Mouse (Mus musculus): ENCODE data around the gene Bag3. TPM values are rescaled to one million over a fixed set of nuclear protein-coding genes. Genes with fewer than 3 reads are reported as not detected.

Gene Bag3
- polyA plus RNA-seq, 1 experiment, result 25.4 TPM

DNA sequence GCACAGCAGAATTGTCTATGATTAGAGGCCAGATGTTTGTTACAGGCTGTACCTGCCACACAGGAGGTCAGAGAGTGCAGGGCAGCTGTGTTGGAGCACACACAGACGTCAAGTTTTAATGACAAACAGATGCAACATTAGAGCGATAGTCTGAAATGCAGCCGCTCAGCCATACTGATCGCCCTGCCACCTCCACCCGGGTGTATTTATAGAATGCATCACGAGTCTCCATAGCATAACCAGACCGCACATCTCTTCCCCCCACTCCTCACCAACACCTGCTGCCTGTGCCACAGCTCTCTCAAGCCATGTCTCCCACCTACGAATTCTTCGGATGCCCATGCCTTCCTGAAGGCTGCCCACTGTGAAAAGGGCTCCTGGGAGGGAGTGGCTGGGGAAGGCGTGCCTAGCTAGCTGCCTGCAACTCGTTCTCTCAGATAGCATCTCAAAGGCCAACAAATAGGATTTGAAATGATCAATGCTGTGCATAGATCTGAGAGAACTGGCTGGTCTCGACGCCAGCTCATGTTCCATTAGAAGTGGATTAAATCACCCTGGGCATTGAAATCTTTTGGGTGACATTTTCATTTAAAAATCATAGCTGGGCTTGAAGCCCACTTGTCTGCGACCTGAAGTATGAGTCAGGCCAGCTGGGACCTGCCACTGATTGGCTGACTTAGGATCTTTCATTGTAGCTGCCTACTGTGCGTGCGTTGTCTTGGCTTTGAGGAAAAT lies 3.9 kb upstream of the Bag3 start:
- TF ChIP-seq POLR2A (IDR thresholded peaks at IDR 0.05; ENCODE audit: borderline replicate concordance, low read depth, low read length) (no peak), CTCF (IDR thresholded peaks at IDR 0.05; ENCODE audit: low read depth, low read length) (no peak)
- H3K4me1 ChIP-seq (ENCODE audit: control insufficient read depth, insufficient read depth, low read length), result peaks cover 2% of the 10 kb centered on the region; the same call in 1 of the 2 replicates
- H3K4me3 ChIP-seq (ENCODE audit: insufficient read depth, low read length), result no peak overlapping the region
- H3K27ac ChIP-seq (ENCODE audit: insufficient read depth, low read depth, low read length), result no peak overlapping the region

- Histone ChIP-seq H3K4me1 (ENCODE audit: control insufficient read depth, insufficient read depth, low read length) (peaks cover 25% of the 10 kb centered on the region), H3K27ac (ENCODE audit: insufficient read depth, low read depth, low read length) (peak overlapping the region; percentile 85), H3K4me3 (ENCODE audit: insufficient read depth, low read length) (peak overlapping the region; percentile 95)
- no peak for TF ChIP-seq POLR2A (IDR thresholded peaks at IDR 0.05; ENCODE audit: borderline replicate concordance, low read depth, low read length)
- TF ChIP-seq CTCF (IDR thresholded peaks at IDR 0.05; ENCODE audit: low read depth, low read length), result no peak
Measured at GRCm38 (mm10) chr7:128523962-128524581, 656 bp downstream of the Bag3 start.

- Histone ChIP-seq H3K4me1 (ENCODE audit: control insufficient read depth, insufficient read depth, low read length) (peaks cover 31% of the 10 kb centered on the region), H3K4me3 (ENCODE audit: insufficient read depth, low read length) (peak overlapping the region; percentile 95), H3K27ac (ENCODE audit: insufficient read depth, low read depth, low read length) (peak overlapping the region; percentile 85)
- TF ChIP-seq CTCF (IDR thresholded peaks at IDR 0.05; ENCODE audit: low read depth, low read length) (no peak), POLR2A (IDR thresholded peaks at IDR 0.05; ENCODE audit: borderline replicate concordance, low read depth, low read length) (no peak)
Measured at GRCm38 (mm10) chr7:128524641-128525040, 1.2 kb downstream of the Bag3 start.

- peaks cover 47% of the 10 kb centered on the region for H3K4me1 ChIP-seq (ENCODE audit: control insufficient read depth, insufficient read depth, low read length)
- H3K4me3 ChIP-seq (ENCODE audit: insufficient read depth, low read length), result no peak overlapping the region
- H3K27ac ChIP-seq (ENCODE audit: insufficient read depth, low read depth, low read length), result no peak overlapping the region
- TF ChIP-seq POLR2A (IDR thresholded peaks at IDR 0.05; ENCODE audit: borderline replicate concordance, low read depth, low read length) (no peak), CTCF (IDR thresholded peaks at IDR 0.05; ENCODE audit: low read depth, low read length) (no peak)
Measured at GRCm38 (mm10) chr7:128526611-128527010, 3.2 kb downstream of the Bag3 start.

DNA sequence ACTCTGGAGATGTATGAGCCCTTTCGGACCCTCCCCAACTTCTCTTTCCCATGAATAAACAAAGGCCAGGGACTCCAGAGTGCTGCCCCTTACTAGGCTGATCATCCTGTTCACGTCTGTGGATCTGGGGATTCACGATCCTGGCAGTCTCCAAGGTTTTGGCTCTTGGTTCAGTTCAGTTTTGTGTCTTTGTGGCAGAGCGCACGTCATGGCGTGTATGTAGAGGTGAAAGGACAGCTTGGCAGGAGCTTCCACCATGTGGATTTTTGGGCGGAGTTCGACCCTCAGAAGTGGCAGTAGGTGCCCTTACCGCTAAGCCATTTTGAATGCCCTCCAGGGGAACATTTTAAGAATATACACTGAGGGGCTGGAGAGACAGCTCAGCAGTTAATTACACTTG lies 5.2 kb downstream of the Bag3 start:
- TF ChIP-seq CTCF (IDR thresholded peaks at IDR 0.05; ENCODE audit: low read depth, low read length), result no peak
- no peak for TF ChIP-seq POLR2A (IDR thresholded peaks at IDR 0.05; ENCODE audit: borderline replicate concordance, low read depth, low read length)
- Histone ChIP-seq H3K4me3 (ENCODE audit: insufficient read depth, low read length) (no peak overlapping the region), H3K4me1 (ENCODE audit: control insufficient read depth, insufficient read depth, low read length) (peaks cover 62% of the 10 kb centered on the region), H3K27ac (ENCODE audit: insufficient read depth, low read depth, low read length) (no peak overlapping the region)

DNA sequence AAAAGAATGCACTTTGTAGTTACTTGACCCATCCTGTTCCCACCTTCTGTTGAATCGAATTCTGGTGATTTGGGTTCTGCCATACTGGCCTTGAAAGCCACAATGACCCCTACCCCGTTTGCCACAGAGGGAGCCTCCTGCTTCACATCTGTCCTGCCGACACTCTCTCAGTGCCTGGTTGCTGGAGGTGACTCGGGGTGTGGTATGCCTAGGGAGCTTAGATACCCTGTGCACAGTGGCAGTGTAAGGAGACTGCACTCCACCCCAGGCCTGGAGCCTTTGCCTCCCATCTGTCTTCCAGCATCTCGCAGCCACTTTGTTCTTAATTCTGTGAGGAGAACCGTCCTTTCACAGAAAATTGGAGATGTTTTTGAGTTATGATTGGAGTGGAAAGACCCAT lies 5.7 kb downstream of the Bag3 start:
- TF ChIP-seq CTCF (IDR thresholded peaks at IDR 0.05; ENCODE audit: low read depth, low read length), result no peak
- no peak for TF ChIP-seq POLR2A (IDR thresholded peaks at IDR 0.05; ENCODE audit: borderline replicate concordance, low read depth, low read length)
- Histone ChIP-seq H3K27ac (ENCODE audit: insufficient read depth, low read depth, low read length) (0 out of 2 replicates have a peak overlapping the region, but pooled peaks have one; percentile 28), H3K4me1 (ENCODE audit: control insufficient read depth, insufficient read depth, low read length) (peaks cover 64% of the 10 kb centered on the region), H3K4me3 (ENCODE audit: insufficient read depth, low read length) (no peak overlapping the region)

GRCm38 (mm10) chr7:128529574-128530051 lies 6.2 kb downstream of the Bag3 start:
- peak overlapping the region; percentile 28; the same call in 1 of the 2 replicates for H3K27ac ChIP-seq (ENCODE audit: insufficient read depth, low read depth, low read length)
- TF ChIP-seq CTCF (IDR thresholded peaks at IDR 0.05; ENCODE audit: low read depth, low read length), result no peak; the same call in 1 of the 2 replicates
- H3K4me3 ChIP-seq (ENCODE audit: insufficient read depth, low read length), result no peak overlapping the region
- peaks cover 64% of the 10 kb centered on the region for H3K4me1 ChIP-seq (ENCODE audit: control insufficient read depth, insufficient read depth, low read length)

DNA sequence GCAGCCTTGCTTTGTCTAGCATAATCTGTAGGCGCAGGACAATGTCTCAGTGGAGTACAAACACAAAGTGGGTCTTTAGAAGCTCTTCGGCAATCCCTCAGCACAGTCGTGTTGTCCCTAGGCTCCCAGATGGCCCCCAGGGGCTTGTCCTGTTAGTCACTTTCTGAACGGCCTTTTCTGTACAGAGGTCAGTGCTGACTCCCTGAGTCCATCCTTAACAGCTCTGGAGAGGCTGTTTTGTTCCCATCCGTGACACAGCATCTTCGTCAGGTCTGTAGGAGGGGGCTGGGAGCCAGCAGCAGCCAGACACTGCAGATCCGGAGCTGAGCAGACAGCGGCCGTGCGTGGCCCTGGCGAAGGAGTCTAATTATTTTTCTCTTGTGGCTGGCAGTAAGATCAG lies 7.6 kb downstream of the Bag3 start:
- TF ChIP-seq CTCF (IDR thresholded peaks at IDR 0.05; ENCODE audit: low read depth, low read length) (no peak), POLR2A (IDR thresholded peaks at IDR 0.05; ENCODE audit: borderline replicate concordance, low read depth, low read length) (no peak)
- H3K4me3 ChIP-seq (ENCODE audit: insufficient read depth, low read length), result no peak overlapping the region
- H3K27ac ChIP-seq (ENCODE audit: insufficient read depth, low read depth, low read length), result no peak overlapping the region
- peaks cover 68% of the 10 kb centered on the region for H3K4me1 ChIP-seq (ENCODE audit: control insufficient read depth, insufficient read depth, low read length)

- TF ChIP-seq CTCF (IDR thresholded peaks at IDR 0.05; ENCODE audit: low read depth, low read length) (no peak), POLR2A (IDR thresholded peaks at IDR 0.05; ENCODE audit: borderline replicate concordance, low read depth, low read length) (no peak)
- Histone ChIP-seq H3K27ac (ENCODE audit: insufficient read depth, low read depth, low read length) (0 out of 2 replicates have a peak overlapping the region, but pooled peaks have one; percentile 2), H3K4me3 (ENCODE audit: insufficient read depth, low read length) (no peak overlapping the region), H3K4me1 (ENCODE audit: control insufficient read depth, insufficient read depth, low read length) (peaks cover 65% of the 10 kb centered on the region)
Measured at GRCm38 (mm10) chr7:128531929-128532328, 8.5 kb downstream of the Bag3 start.

All from bone marrow macrophage, adult 2 months (primary cell).